Mouse (Mus musculus) kidney, embryonic 15.5 days (tissue): ENCODE data around the gene Rtp3. TPM values are rescaled to one million over a fixed set of nuclear protein-coding genes. Genes with fewer than 3 reads are reported as not detected.

Experiments used
- ATAC-seq: fragments of 200-750 bp; cut with Nextera tagmentation; replicated peaks from 2 replicates; pipeline ENCODE4 v1.8.0; 2017; ENCODE audit warnings: moderate TSS enrichment; ENCODE audit not compliant: low FRiP score
- H3K27ac ChIP-seq: fragments of 300-500 bp; sonication (generic); 2 replicates; pipeline ENCODE4 v1.5.1; 2015; ENCODE audit warnings: mild to moderate bottlenecking, inconsistent platforms
- H3K27me3 ChIP-seq: fragments of 300-500 bp; sonication (generic); 2 replicates; pipeline ENCODE4 v1.6.1; 2015; ENCODE audit warnings: inconsistent platforms
- H3K36me3 ChIP-seq: fragments of 300-500 bp; sonication (generic); 2 replicates; pipeline ENCODE4 v1.6.1; 2015; ENCODE audit warnings: inconsistent platforms
- H3K4me1 ChIP-seq: fragments of 300-500 bp; sonication (generic); 2 replicates; pipeline ENCODE4 v1.6.1; 2015; ENCODE audit warnings: inconsistent platforms
- H3K4me2 ChIP-seq: fragments of 300-500 bp; sonication (generic); 2 replicates; pipeline ENCODE4 v1.6.1; 2015; ENCODE audit warnings: moderate library complexity, mild to moderate bottlenecking, inconsistent platforms
- H3K4me3 ChIP-seq: fragments of 300-500 bp; sonication (generic); replicated peaks from 2 replicates; pipeline ENCODE4 v1.5.1; 2015; ENCODE audit warnings: mild to moderate bottlenecking, inconsistent platforms
- H3K9ac ChIP-seq: fragments of 300-500 bp; sonication (generic); 2 replicates; pipeline ENCODE4 v1.6.1; 2015; ENCODE audit warnings: mild to moderate bottlenecking, inconsistent platforms
- H3K9me3 ChIP-seq: fragments of 300-500 bp; sonication (generic); replicated peaks from 2 replicates; pipeline ENCODE4 v1.6.1; 2016; ENCODE audit warnings: inconsistent platforms
- WGBS: fragments of 180-500 bp; shearing (Covaris S2); methylation state at CpG from one replicate; pipeline ENCODE4 v1.1.7; 2015; ENCODE audit warnings: mixed read lengths; 5-methylcytosine and 5-hydroxymethylcytosine counted together
- polyA plus RNA-seq: library from polyadenylated mRNA; unstranded; fragments of >200 nt; fragmentation: Nextera tagmentation; extraction: Ambion mirVana; gene quantifications from 2 replicates; pipeline ENCODE4 v1.2.1, GENCODE M21; 2015

Gene Rtp3
- polyA plus RNA-seq, 1 experiment from 2014 or later = 1.0 TPM

- no peak overlapping the region for H3K4me2 ChIP-seq
- H3K9ac ChIP-seq = no peak overlapping the region
- H3K36me3 ChIP-seq = no peaks in the 10 kb centered on the region
- no peaks in the 10 kb centered on the region for H3K27me3 ChIP-seq
- 78% methylated on average over 2 of the region's 2 CpGs for WGBS
- H3K27ac ChIP-seq = no peak overlapping the region
- no peak overlapping the region for H3K4me3 ChIP-seq
- H3K9me3 ChIP-seq = no peaks in the 10 kb centered on the region
- no peak for ATAC-seq
- H3K4me1 ChIP-seq = 0 out of 2 replicates have a peak, but pooled peaks cover 4% of the 10 kb centered on the region
These were observed 8.7 kb upstream of the Rtp3 start for GRCm38 (mm10) chr9:110999056-110999455.

DNA sequence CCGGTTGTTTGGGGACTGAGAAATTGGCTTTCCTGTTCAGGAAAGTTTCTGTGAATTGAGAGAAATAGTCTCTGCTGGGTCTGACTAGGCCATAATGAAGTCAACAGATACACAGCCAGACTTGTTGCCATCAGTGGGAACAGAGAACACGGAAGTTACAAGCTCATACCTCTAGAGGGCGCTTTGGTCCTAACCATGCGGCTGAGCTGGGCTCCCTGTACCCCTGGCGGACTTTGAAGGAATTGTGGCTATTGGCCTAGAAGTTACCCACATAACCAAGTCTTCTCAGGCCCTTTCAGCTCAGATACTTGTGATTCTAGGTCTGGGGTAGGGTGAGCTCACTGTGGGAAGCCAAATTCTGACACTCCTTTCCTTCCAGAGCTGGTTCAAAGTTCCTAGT lies 6.9 kb upstream of the Rtp3 start:
- Histone ChIP-seq H3K36me3 (no peaks in the 10 kb centered on the region), H3K4me3 (no peak overlapping the region), H3K27me3 (no peaks in the 10 kb centered on the region), H3K4me1 (0 out of 2 replicates have a peak, but pooled peaks cover 4% of the 10 kb centered on the region), H3K27ac (no peak overlapping the region), H3K9me3 (no peaks in the 10 kb centered on the region), H3K9ac (no peak overlapping the region), H3K4me2 (no peak overlapping the region)
- ATAC-seq = peak; percentile 68
- WGBS = 5% methylated on average over 5 of the region's 5 CpGs

DNA sequence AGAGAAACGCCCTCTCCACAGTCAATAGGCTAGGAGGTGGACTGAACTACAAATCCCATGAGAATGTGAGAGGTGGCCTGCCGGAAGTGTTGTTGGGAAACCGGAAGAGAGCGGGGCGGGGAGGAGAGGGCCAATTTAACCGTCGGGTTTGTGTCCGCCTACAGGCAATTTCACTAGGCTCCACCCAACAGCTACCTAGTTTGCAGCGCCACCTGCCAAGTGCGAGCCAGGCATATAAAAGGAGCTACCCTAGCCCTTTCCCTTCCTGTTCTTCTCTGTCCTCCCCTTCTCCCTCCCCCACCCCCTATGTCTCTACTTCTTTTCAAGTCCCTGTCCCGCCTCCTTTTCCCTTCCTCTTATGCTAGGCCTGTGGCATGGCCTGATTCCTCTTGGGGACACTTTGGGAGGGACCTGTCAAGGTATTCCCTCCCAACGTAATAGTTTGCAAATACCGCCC lies 4.4 kb upstream of the Rtp3 start:
- Histone ChIP-seq H3K27me3 (no peaks in the 10 kb centered on the region), H3K4me3 (peak overlapping the region; percentile 48), H3K4me2 (peak overlapping the region; percentile 61), H3K27ac (peak overlapping the region; percentile 61; the same call in 1 of the 2 replicates), H3K9ac (0 out of 2 replicates have a peak overlapping the region, but pooled peaks have one; percentile 28), H3K4me1 (0 out of 2 replicates have a peak, but pooled peaks cover 4% of the 10 kb centered on the region), H3K36me3 (no peaks in the 10 kb centered on the region), H3K9me3 (no peaks in the 10 kb centered on the region)
- WGBS = 8% methylated on average over 13 of the region's 13 CpGs
- ATAC-seq = peak; percentile 89

DNA sequence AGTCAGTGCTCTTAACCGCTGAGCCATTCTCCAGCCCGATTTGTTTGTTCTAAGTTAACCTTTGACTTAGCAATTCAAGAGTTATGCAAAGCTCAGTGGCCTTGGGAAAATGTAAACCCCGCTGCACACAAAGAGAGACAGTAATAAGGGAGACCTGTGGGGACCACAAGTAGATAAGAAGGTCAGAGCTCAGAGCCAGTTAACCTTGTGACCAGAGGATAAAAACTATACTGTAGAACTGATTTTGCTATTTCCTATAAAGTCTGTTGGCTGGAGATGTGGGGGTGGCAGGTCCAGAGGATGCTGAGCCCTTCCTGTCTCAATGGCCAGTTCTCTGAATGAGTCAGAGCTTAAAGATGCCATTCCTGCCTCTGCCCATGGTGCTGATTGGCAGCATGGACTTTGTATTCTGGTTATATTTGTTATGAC lies 2.9 kb upstream of the Rtp3 start:
- Histone ChIP-seq H3K27ac (no peak overlapping the region), H3K36me3 (no peaks in the 10 kb centered on the region), H3K4me1 (0 out of 2 replicates have a peak, but pooled peaks cover 4% of the 10 kb centered on the region), H3K27me3 (no peaks in the 10 kb centered on the region), H3K4me2 (no peak overlapping the region), H3K4me3 (no peak overlapping the region), H3K9ac (no peak overlapping the region), H3K9me3 (no peaks in the 10 kb centered on the region)
- ATAC-seq = no peak
- WGBS = 30% methylated on average over 3 of the region's 3 CpGs

- Histone ChIP-seq H3K4me3 (no peak overlapping the region), H3K27me3 (no peaks in the 10 kb centered on the region), H3K27ac (no peak overlapping the region), H3K36me3 (no peaks in the 10 kb centered on the region), H3K4me2 (no peak overlapping the region), H3K9me3 (no peaks in the 10 kb centered on the region), H3K4me1 (no peaks in the 10 kb centered on the region), H3K9ac (no peak overlapping the region)
- no peak for ATAC-seq
- WGBS = 91% methylated on average over 2 of the region's 2 CpGs
These were observed 840 bp downstream of the Rtp3 start for GRCm38 (mm10) chr9:110989543-110989942.

DNA sequence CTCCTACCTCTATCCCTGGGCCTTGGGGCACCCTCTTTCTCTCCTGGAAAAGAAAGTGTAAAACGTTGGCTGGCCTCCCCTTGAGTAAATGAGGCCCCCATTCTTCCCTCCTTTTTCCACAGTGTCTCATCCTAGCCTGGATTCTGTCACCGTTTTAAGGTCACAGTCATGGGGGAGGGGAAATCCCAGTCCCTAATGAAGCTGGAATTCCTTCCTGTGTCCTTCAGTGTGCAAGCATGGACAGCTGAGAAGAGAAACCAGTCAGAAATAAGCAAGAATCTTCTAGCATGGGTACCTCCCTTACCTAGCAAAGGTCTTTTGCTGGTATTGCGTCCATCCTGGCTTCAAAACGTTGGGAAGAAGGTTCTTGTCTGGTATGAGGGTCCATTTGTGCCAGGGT lies 1.2 kb downstream of the Rtp3 start:
- 55% methylated on average over 4 of the region's 4 CpGs for WGBS
- no peaks in the 10 kb centered on the region for H3K4me1 ChIP-seq

GRCm38 (mm10) chr9:110988078-110988477 lies 2.3 kb downstream of the Rtp3 start:
- ATAC-seq = no peak

More for the DNA sequence above, 1.2 kb downstream of the Rtp3 start:
- no peaks in the 10 kb centered on the region for H3K9me3 ChIP-seq
- H3K27me3 ChIP-seq = no peaks in the 10 kb centered on the region
- H3K4me2 ChIP-seq = no peak overlapping the region
- no peak overlapping the region for H3K27ac ChIP-seq
- no peak for ATAC-seq
- H3K36me3 ChIP-seq = no peaks in the 10 kb centered on the region
- H3K4me3 ChIP-seq = no peak overlapping the region
- H3K9ac ChIP-seq = no peak overlapping the region

GRCm38 (mm10) chr9:110987331-110987730 lies 3.1 kb downstream of the Rtp3 start:
- Histone ChIP-seq H3K27me3 (no peaks in the 10 kb centered on the region), H3K4me2 (no peak overlapping the region), H3K4me3 (no peak overlapping the region), H3K27ac (no peak overlapping the region), H3K9me3 (no peaks in the 10 kb centered on the region), H3K9ac (no peak overlapping the region), H3K4me1 (no peaks in the 10 kb centered on the region), H3K36me3 (no peaks in the 10 kb centered on the region)
- 83% methylated on average over 4 of the region's 4 CpGs for WGBS
- no peak for ATAC-seq

More at GRCm38 (mm10) chr9:110988078-110988477, 2.3 kb downstream of the Rtp3 start:
- Histone ChIP-seq H3K4me2 (no peak overlapping the region), H3K9me3 (no peaks in the 10 kb centered on the region), H3K27ac (no peak overlapping the region), H3K4me3 (no peak overlapping the region), H3K9ac (no peak overlapping the region), H3K36me3 (no peaks in the 10 kb centered on the region), H3K27me3 (no peaks in the 10 kb centered on the region), H3K4me1 (no peaks in the 10 kb centered on the region)
- 63% methylated on average over 3 of the region's 3 CpGs for WGBS

GRCm38 (mm10) chr9:110985951-110986350 lies 4.4 kb downstream of the Rtp3 start:
- no peak for ATAC-seq
- 88% methylated on average over 8 of the region's 8 CpGs for WGBS

DNA sequence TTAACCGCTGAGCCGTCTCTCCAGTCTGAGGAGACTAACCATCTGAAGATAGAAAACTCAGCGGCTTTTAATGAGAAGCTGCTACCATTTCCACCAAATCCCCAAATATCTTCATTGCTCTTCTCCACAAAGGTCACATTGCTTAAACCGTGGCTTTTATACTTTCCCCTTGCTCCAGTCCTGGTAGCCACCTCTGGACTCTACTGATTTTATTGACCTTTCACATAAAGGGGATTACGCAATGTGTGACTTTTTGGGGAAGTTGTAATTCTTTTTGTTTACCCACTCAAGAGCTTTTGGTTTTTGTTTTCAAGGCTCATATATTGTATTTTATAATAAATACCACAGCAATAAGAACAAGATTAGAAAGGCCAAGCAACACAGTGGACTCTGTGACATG lies 4.8 kb downstream of the Rtp3 start:
- Histone ChIP-seq H3K4me1 (no peaks in the 10 kb centered on the region), H3K27ac (no peak overlapping the region), H3K9me3 (no peaks in the 10 kb centered on the region), H3K36me3 (no peaks in the 10 kb centered on the region), H3K4me3 (no peak overlapping the region), H3K27me3 (no peaks in the 10 kb centered on the region), H3K4me2 (no peak overlapping the region), H3K9ac (no peak overlapping the region)
- 90% methylated on average over 5 of the region's 5 CpGs for WGBS
- ATAC-seq = no peak

More at GRCm38 (mm10) chr9:110985951-110986350, 4.4 kb downstream of the Rtp3 start:
- Histone ChIP-seq H3K4me2 (no peak overlapping the region), H3K4me1 (no peaks in the 10 kb centered on the region), H3K9ac (no peak overlapping the region), H3K27me3 (no peaks in the 10 kb centered on the region), H3K4me3 (no peak overlapping the region), H3K9me3 (no peaks in the 10 kb centered on the region), H3K27ac (no peak overlapping the region), H3K36me3 (no peaks in the 10 kb centered on the region)

- 88% methylated on average over 9 of the region's 9 CpGs for WGBS
- Histone ChIP-seq H3K27ac (no peak overlapping the region), H3K27me3 (no peaks in the 10 kb centered on the region), H3K4me1 (no peaks in the 10 kb centered on the region), H3K9ac (no peak overlapping the region), H3K4me3 (no peak overlapping the region), H3K9me3 (no peaks in the 10 kb centered on the region), H3K4me2 (no peak overlapping the region), H3K36me3 (no peaks in the 10 kb centered on the region)
- ATAC-seq = no peak
These were observed 6.3 kb downstream of the Rtp3 start for GRCm38 (mm10) chr9:110984096-110984495.

GRCm38 (mm10) chr9:110982351-110982750 lies 8.0 kb downstream of the Rtp3 start:
- Histone ChIP-seq H3K4me3 (no peak overlapping the region), H3K27me3 (no peaks in the 10 kb centered on the region), H3K9ac (no peak overlapping the region), H3K4me1 (no peaks in the 10 kb centered on the region), H3K4me2 (no peak overlapping the region), H3K36me3 (no peaks in the 10 kb centered on the region), H3K27ac (no peak overlapping the region), H3K9me3 (no peaks in the 10 kb centered on the region)
- 72% methylated on average over 4 of the region's 4 CpGs for WGBS
- no peak for ATAC-seq

DNA sequence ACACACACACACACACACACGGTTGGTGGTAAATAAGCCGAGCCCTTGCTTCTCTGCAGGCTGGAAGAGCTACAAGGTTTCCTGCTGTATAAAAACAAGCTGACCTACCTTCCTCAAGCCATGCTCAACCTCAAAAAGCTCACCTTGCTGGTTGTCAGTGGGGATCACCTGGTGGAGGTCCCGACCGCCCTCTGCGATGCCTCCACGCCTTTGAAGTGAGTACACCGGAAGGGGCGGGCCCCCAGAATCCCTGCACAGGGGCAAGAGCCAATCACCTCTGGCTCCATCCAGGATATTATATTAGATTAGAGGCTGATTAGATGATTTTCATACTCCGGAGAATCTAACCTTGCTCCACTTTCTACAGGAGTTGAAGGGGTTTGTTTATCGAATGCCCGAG lies 11.0 kb downstream of the Rtp3 start:
- WGBS = 94% methylated on average over 11 of the region's 11 CpGs
- H3K27ac ChIP-seq = no peak overlapping the region
- H3K4me1 ChIP-seq = no peaks in the 10 kb centered on the region
- no peaks in the 10 kb centered on the region for H3K9me3 ChIP-seq
- no peak overlapping the region for H3K9ac ChIP-seq
- no peak overlapping the region for H3K4me3 ChIP-seq
- no peaks in the 10 kb centered on the region for H3K36me3 ChIP-seq
- no peak overlapping the region for H3K4me2 ChIP-seq
- no peak for ATAC-seq
- H3K27me3 ChIP-seq = no peaks in the 10 kb centered on the region
